ENCODE assay signal across 8 mouse cellular contexts in the genomic region with DNA sequence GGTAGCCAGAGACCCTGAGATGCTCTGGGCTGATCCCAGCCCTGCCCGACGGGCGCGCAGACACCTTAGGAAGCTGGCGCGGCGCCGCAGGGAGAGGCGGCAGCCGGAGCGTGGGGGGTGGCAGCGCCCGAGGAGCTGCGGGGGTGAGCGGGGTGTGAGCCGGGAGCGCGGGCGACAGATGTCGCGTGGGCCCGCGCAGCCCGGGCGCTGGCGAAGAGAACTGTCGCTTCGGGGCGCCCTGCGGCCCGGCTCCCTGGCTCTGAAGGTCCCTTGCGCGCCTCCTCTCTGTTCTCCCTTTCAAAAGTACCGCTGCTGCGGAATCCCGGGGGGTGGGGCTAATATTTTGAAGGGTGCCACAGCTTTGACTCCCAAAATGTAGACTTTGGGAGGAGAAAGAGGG. TPM values are rescaled to one million over a fixed set of nuclear protein-coding genes. Genes with fewer than 3 reads are reported as not detected.
DNase-seq lines count a peak whose midpoint lies in the region; ATAC-seq lines count a peak whose summit lies in the region.

No protein-coding gene starts in this region.

- H3K4me1 ChIP-seq in embryonic facial prominence, embryonic 13.5 days = peaks cover 35% of the 10 kb centered on the region
- H3K4me1 ChIP-seq in intestine, embryonic 14.5 days (replicated peaks; ENCODE audit: control insufficient read depth, insufficient read depth, low read length) = peaks cover 22% of the 10 kb centered on the region
- H3K4me1 ChIP-seq in midbrain, embryonic 13.5 days (replicated peaks) = peaks cover 39% of the 10 kb centered on the region

- H3K36me3 ChIP-seq in embryonic facial prominence, embryonic 13.5 days = no peaks in the 10 kb centered on the region
- no peaks in the 10 kb centered on the region for H3K36me3 ChIP-seq in intestine, embryonic 14.5 days (ENCODE audit: control insufficient read depth, insufficient read depth, low read length)
- no peaks in the 10 kb centered on the region for H3K36me3 ChIP-seq in midbrain, embryonic 13.5 days

- ATAC-seq in embryonic facial prominence, embryonic 13.5 days (ENCODE audit: insufficient number of reproducible peaks, insufficient read depth, low FRiP score, low TSS enrichment, low read depth) = no peak
- ATAC-seq in intestine, embryonic 14.5 days (replicated peaks; ENCODE audit: low FRiP score, low TSS enrichment, low read depth) = no peak
- no peak for ATAC-seq in midbrain, embryonic 13.5 days
- ATAC-seq in activated CD4-positive, CD25-positive, alpha-beta regulatory T cell, adult 4 months = no peak

- under 1% methylated on average over 36 of the region's 36 CpGs for WGBS in embryonic facial prominence, embryonic 13.5 days
- WGBS in intestine, embryonic 14.5 days = under 1% methylated on average over 36 of the region's 36 CpGs
- WGBS in midbrain, embryonic 13.5 days = under 1% methylated on average over 36 of the region's 36 CpGs

- peak; percentile 18 for DNase-seq in kidney, postnatal 10 days
- no peak for DNase-seq in kidney, adult 9 months
- no peak for DNase-seq in intestine, embryonic 14.5 days (ENCODE audit: low spot score)
- DNase-seq in urinary bladder, postnatal 14 days (ENCODE audit: low spot score) = no peak
- no peak for DNase-seq in spleen, adult 12 weeks (ENCODE audit: low spot score)

- peaks cover 6% of the 10 kb centered on the region for H3K9me3 ChIP-seq in embryonic facial prominence, embryonic 13.5 days
- peaks cover 4% of the 10 kb centered on the region; the same call in 1 of the 2 replicates for H3K9me3 ChIP-seq in intestine, embryonic 14.5 days (ENCODE audit: control insufficient read depth, low read length)
- peaks cover 5% of the 10 kb centered on the region; the same call in 1 of the 2 replicates for H3K9me3 ChIP-seq in midbrain, embryonic 13.5 days

- no peak overlapping the region for H3K27ac ChIP-seq in embryonic facial prominence, embryonic 13.5 days
- no peak overlapping the region for H3K27ac ChIP-seq in intestine, embryonic 14.5 days (ENCODE audit: low read depth)
- H3K27ac ChIP-seq in midbrain, embryonic 13.5 days = no peak overlapping the region

- 0 out of 2 replicates have a peak overlapping the region, but pooled peaks have one; percentile 49 for H3K9ac ChIP-seq in embryonic facial prominence, embryonic 13.5 days
- no peak overlapping the region for H3K9ac ChIP-seq in intestine, embryonic 14.5 days (ENCODE audit: low read length)
- peak overlapping the region; percentile 44; the same call in 1 of the 2 replicates for H3K9ac ChIP-seq in midbrain, embryonic 13.5 days (replicated peaks)

- H3K27me3 ChIP-seq in embryonic facial prominence, embryonic 13.5 days = peaks cover 91% of the 10 kb centered on the region
- H3K27me3 ChIP-seq in intestine, embryonic 14.5 days (replicated peaks; ENCODE audit: control insufficient read depth, insufficient read depth, low read length) = peaks cover 79% of the 10 kb centered on the region
- H3K27me3 ChIP-seq in midbrain, embryonic 13.5 days = peaks cover 89% of the 10 kb centered on the region

- H3K4me2 ChIP-seq in embryonic facial prominence, embryonic 13.5 days = peak overlapping the region; percentile 61
- H3K4me2 ChIP-seq in intestine, embryonic 14.5 days (ENCODE audit: low read length) = peak overlapping the region; percentile 49
- H3K4me2 ChIP-seq in midbrain, embryonic 13.5 days (replicated peaks) = peak overlapping the region; percentile 50

- peak overlapping the region; percentile 40 for H3K4me3 ChIP-seq in embryonic facial prominence, embryonic 13.5 days
- H3K4me3 ChIP-seq in intestine, embryonic 14.5 days (ENCODE audit: low read depth, low read length) = peak overlapping the region; percentile 34
- H3K4me3 ChIP-seq in midbrain, embryonic 13.5 days (replicated peaks) = peak overlapping the region; percentile 31

RNA-seq across cellular contexts. Expression of a gene that starts 7.2 kb away (rescaled TPM):
- polyA plus RNA-seq in embryonic facial prominence, embryonic 13.5 days (2015; fragmentation: Nextera tagmentation; extraction: Ambion mirVana) = 0.17 and 0.21 TPM in 2 replicates
- 0.22 and 0.28 TPM in 2 replicates for polyA plus RNA-seq in intestine, embryonic 14.5 days (2014; fragmentation: Nextera tagmentation; extraction: Ambion mirVana)
- polyA plus RNA-seq in midbrain, embryonic 13.5 days (2015; fragmentation: Nextera tagmentation; extraction: Ambion mirVana) = 0.68 and 0.73 TPM in 2 replicates
- polyA plus RNA-seq in activated CD4-positive, CD25-positive, alpha-beta regulatory T cell, adult 4 months (2017; shearing (Covaris generic)) = under 1 TPM in 1 of 2 experiments, not detected in 1; 0.08 TPM

RNA-seq across cellular contexts. Expression of a gene that starts 16.4 kb away (rescaled TPM):
- polyA plus RNA-seq in embryonic facial prominence, embryonic 13.5 days (2015; fragmentation: Nextera tagmentation; extraction: Ambion mirVana) = 27.9 and 28.9 TPM in 2 replicates
- polyA plus RNA-seq in intestine, embryonic 14.5 days (2014; fragmentation: Nextera tagmentation; extraction: Ambion mirVana) = 25.2 and 25.3 TPM in 2 replicates
- polyA plus RNA-seq in midbrain, embryonic 13.5 days (2015; fragmentation: Nextera tagmentation; extraction: Ambion mirVana) = 22.5 and 25.6 TPM in 2 replicates
- 1 to 10 TPM; 3.1 to 3.6 TPM for polyA plus RNA-seq in activated CD4-positive, CD25-positive, alpha-beta regulatory T cell, adult 4 months (2017; shearing (Covaris generic))
